Mouse (Mus musculus) ovary, adult 2 months (tissue): ENCODE data around the gene Syde1. TPM values are rescaled to one million over a fixed set of nuclear protein-coding genes. Genes with fewer than 3 reads are reported as not detected.

ENCODE experiments used
- polyA plus RNA-seq: library from polyadenylated mRNA; depleted of rRNA; stranded (reverse); fragments of >200 nt; gene quantifications from 2 replicates; pipeline ENCODE4 v1.2.3, GENCODE M21; 2012; rRNA removed

Syde1 gene
- polyA plus RNA-seq = 52.4 and 59.3 TPM in 2 replicates

DNA sequence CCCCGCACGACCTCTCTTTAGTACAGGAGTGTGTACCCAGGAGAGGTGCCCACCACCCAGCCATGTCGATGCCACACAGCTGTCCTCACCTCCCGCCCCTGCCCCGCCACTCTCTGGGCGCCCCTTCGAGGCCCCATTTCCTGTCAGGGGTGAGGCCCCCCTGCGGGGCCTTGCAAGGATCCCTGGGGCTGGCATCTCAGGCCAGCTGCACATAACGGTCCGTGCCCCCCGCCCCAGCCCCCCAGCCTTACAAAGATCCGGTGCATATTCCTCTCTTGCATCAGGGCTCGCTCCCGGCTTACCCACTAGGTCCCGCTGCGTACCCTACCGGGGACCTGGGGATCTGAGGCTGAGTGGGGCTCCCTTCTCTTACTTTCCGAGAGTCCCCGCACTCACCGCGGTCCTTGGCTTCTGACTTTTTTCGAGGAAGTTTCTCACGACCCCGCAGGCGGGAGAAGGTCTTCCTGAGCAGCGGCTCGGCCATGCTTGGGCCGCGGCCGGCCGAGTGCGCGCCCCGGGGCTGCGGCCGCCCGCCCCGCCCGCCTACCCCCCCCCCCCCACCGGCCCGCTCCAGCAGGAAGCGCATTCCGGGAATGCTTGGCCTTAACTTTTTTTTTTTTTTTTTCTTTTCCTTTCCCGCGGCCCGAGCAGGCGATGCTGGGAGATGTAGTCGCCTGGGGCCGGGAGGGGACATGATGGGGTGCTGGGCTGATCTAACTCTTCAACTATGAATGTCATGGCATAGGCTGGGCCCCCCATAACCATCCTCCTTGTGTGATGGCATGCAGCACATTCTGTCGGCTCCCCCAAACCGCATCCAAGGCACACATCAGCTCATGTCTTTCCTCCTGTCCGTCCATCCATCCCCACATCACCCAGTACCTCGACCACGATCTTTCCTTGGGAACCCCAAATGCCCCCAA lies at the start of gene Syde1:
TSS of gene Syde1 (minus strand) at position 559 of the 923 bp plus-strand sequence.

DNA sequence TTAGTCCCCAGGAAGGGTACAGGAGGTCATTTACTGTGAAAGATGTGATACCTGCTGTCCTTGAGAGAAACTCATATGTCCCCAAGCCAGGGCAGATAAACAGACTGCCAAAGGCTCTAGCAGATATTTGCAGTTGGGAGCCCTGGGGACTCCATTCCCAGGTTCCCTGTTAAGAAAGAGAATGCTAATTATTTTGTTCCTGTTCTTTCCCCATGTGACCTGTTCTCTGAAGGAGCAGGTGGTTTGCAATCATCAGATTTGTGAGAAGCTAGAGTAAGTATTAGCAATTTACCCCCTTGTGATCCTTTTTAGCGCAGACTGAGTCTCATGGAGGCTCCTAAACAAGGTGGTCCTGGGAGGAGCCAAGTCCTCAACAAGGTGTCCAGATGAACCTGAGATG lies 26.2 kb upstream of the Syde1 start, which contains the start of gene Olfr1357:
TSS of gene Olfr1357 (minus strand) at position 101 of the 400 bp plus-strand sequence.

DNA sequence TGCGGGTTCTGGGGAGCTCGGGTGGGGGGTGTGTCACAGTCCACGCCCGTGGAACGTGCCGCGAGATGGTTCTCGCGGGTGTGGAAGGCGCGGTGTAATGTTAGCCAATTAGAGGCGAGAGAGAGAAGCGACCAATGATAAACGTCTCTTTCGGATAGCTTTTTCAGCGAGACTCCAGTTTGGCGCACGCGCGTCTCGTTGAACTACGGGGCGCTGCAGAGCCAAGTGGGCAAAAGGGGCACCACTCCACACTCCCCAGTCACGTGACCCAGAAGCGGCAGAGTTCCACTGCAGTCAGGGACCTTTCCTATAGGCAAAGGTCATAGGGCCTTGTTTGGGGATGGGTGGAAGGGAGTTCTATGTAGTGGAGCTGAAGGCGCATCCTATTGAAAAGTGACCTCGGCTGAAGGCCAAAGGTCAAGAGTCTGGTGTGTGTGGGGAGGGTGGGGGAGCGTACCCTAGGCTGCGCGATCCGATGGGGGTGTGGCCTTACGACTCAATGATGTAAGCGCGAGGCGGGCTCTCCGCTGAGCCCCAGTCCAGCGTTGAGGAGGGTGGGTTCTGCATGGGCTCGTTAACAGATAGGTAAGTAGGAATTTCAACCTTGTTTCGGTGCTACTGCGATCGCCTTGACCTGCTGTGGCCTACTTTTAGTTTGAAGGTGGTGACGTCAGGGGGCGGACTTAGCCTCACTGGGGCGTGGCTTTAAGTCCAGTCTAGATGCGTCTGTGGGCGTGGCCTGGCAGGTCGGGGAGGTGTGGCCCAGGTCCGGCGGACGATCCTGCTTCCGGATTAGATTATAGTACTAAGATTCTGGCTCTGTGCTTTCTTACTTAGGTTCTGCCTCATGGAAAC lies 17.3 kb downstream of the Syde1 start, which contains the start of gene Ilvbl:
TSS of gene Ilvbl (plus strand) at position 97 of the 855 bp plus-strand sequence.

Other genes starting within 250 kb of the Syde1 start
- gene Agpat3, start 239.5 kb downstream of the Syde1 start, polyA plus RNA-seq = 275 and 338 TPM in 2 replicates
- 108 and 109 TPM in 2 replicates for gene Rrp1, start 178.9 kb downstream of the Syde1 start, polyA plus RNA-seq
- 21.9 and 33.3 TPM in 2 replicates for gene Cstb, start 166.3 kb downstream of the Syde1 start, polyA plus RNA-seq
- 100 and 109 TPM in 2 replicates for gene Pdxk, start 127.0 kb downstream of the Syde1 start, polyA plus RNA-seq
- 0.95 and 2.0 TPM in 2 replicates for gene Olfr1358, start 74.5 kb downstream of the Syde1 start, polyA plus RNA-seq
- gene Ilvbl, start 17.6 kb downstream of the Syde1 start, polyA plus RNA-seq = 68.0 and 70.5 TPM in 2 replicates
- gene Olfr1357, start 26.1 kb upstream of the Syde1 start, polyA plus RNA-seq = not detected in 2 replicates
- not detected in 2 replicates for gene Casp14, start 126.3 kb upstream of the Syde1 start, polyA plus RNA-seq
- 0.28 and 0.56 TPM in 2 replicates for gene Ccdc105, start 161.1 kb upstream of the Syde1 start, polyA plus RNA-seq
- 6.0 and 6.4 TPM in 2 replicates for gene Slc1a6, start 188.5 kb upstream of the Syde1 start, polyA plus RNA-seq